Mouse (Mus musculus) T-helper 2 cell (primary cell): ENCODE measurements around the gene Gm28553.
"Not testable (repeated sequence)": the region's sequence is repeated elsewhere in the genome, so short reads cannot be mapped to it uniquely, and the experiment has no call there.

Experiments
- in situ Hi-C: fragments of 300-600 bp; cut with MboI, MseI; formaldehyde crosslinking; loops from one replicate; pipeline ENCODE4 v1.15.1; 2025; ENCODE audit warnings: high pct_unique_total_duplicates

Gm28553 gene

GRCm38 (mm10) chrY:48856197-48856596 lies at the start of gene Gm28553:
TSS of gene Gm28553 (plus strand) at chrY:48856497.
- in situ Hi-C loops: not testable (repeated sequence)
